Mouse (Mus musculus): ENCODE data around the gene Pomgnt1. TPM values are rescaled to one million over a fixed set of nuclear protein-coding genes. Genes with fewer than 3 reads are reported as not detected.
A peak's percentile ranks its signal among the peaks of the same experiment; 100 is the strongest.

Gene Pomgnt1
- polyA plus RNA-seq (2015; fragmentation: Nextera tagmentation; extraction: Ambion mirVana): 58.9 and 59.9 TPM in 2 replicates

DNA sequence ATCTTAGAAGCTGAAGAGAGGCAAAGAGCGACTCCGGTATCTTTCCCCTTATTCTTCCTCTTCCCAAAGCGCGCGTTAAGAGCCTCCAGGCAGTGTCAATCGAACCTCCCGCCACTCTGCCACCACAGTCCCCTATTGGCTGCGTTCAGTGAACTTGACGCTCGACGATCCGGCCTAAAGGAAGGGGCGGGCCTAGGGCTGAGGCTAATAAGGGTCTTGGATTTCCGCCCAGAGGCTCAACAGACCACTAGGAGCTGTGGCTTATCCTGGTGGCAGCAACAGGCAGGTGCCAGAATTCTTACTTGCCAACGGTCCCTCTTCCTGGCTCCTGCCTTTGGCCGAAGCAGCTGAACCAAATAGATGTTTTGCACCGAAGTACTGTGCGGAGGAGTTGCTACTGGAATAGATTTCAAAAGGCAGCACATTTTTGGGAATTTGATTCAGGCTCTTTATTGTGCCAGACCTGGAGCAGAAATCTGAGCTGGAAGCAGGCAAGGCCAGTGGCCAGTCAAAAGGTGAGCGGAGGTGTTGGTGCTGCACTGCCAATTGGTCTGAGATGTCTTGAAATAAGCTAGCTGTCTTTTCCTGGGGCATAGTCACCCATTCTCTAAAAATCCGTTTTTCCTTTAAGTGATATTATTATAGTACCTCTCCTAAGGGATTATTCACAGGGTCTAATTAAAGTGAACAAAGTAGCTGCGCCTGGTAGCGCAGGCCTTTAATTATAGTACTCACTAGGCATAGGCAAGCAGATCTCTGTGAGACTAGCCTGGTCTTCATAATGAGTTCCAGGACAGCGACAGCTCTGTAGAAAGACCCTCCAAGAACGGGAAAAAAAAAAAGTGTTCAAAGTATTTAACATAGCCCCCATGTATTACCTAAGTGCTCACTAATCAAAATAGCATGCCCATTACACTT is at the start of gene Pomgnt1, which contains the start of gene Rad54l:
Gene Pomgnt1, plus strand, starts transcription at position 239 of the 918 bp plus-strand sequence.
Gene Rad54l, minus strand, starts transcription at position 89 of the 918 bp plus-strand sequence.
- Histone ChIP-seq H3K27me3 (no peaks in the 10 kb centered on the region), H3K36me3 (no peaks in the 10 kb centered on the region), H3K9me3 (no peaks in the 10 kb centered on the region), H3K4me2 (peak within 1 kb of the TSS; percentile 78), H3K27ac (replicated peaks) (peak within 1 kb of the TSS; percentile 54; the same call in 1 of the 2 replicates), H3K4me3 (peak within 1 kb of the TSS; percentile 62), H3K4me1 (replicated peaks) (peaks cover 21% of the 10 kb centered on the region), H3K9ac (peak within 1 kb of the TSS; percentile 72)
- ATAC-seq (ENCODE audit: low read depth): peak; percentile 98
- 6% methylated on average over 24 of the region's 24 CpGs for WGBS

DNA sequence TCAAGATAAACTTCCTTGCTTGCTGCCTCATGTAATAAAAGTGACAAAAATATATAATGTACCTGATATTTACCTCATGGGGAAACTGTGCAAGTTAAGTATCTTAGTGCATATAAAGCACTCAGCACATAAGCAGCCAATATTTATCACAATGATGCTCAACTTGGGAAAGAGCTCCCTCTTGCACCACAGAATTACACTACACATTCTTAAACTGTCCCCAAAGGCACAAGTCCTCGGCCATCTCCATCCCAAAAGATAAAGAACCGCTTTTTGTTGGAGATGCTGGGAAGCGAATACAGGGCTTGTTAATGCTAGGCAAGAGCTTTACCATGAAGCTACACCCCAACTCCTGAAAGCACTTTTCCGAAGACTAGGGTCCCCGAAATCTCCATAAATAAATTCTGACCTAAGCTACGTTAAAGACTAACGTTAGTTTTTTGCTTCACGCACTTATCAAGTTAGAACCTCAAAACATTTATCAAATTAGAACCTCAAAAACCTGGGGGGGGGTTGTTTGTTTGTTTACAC is 49.4 kb upstream of the Pomgnt1 start:
- WGBS: 2% methylated on average over 8 of the region's 8 CpGs
- H3K36me3 ChIP-seq: peaks cover 15% of the 10 kb centered on the region
- H3K9me3 ChIP-seq: no peaks in the 10 kb centered on the region
- H3K4me3 ChIP-seq: peak overlapping the region; percentile 94
- H3K27ac ChIP-seq (replicated peaks): no peak overlapping the region
- H3K4me1 ChIP-seq (replicated peaks): peaks cover 39% of the 10 kb centered on the region
- H3K4me2 ChIP-seq: peak overlapping the region; percentile 94
- no peaks in the 10 kb centered on the region for H3K27me3 ChIP-seq
- ATAC-seq (ENCODE audit: low read depth): no peak
- H3K9ac ChIP-seq: peak overlapping the region; percentile 99

DNA sequence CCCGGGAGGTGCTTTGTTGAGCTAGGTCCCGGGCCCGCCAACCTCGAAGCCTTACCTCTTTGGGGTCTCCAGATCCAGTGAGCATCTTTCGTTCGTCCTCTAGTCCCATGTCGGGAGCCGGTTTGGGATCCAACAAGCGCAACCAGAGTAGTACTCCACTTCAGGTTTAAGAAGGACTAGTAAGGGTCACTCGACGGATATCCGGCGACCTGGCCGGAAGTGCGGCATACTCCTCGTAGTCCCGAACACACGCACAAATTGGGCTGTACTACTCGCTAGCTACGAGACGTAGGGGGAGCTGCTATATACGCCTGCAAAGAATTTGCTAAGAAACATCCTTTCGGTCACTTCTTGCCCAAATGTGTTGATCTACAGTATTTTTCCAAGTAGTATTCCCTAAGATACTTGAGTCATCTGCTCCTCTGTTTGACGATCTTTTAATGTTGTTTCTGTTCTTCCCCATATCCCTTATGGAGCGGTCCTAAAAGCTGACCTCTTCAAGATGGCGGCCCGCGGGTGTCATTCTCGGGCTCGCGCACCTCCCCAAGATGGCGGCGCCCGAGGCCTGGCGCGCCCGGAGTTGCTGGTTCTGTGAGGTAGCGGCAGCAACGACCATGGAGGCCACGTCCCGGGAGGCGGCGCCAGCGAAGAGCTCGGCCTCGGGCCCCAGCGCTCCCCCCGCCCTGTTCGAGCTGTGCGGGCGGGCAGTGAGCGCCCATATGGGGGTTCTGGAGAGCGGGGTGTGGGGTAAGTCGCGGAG is 48.6 kb upstream of the Pomgnt1 start, which contains the start of the genes Uqcrh and Lrrc41:
Gene Uqcrh, minus strand, starts transcription at position 211 of the 760 bp plus-strand sequence.
Gene Lrrc41, plus strand, starts transcription at position 409 of the 760 bp plus-strand sequence.
- Histone ChIP-seq H3K36me3 (peaks cover 14% of the 10 kb centered on the region), H3K4me2 (peak within 1 kb of the TSS; percentile 94), H3K9ac (peak within 1 kb of the TSS; percentile 99), H3K9me3 (no peaks in the 10 kb centered on the region), H3K27me3 (no peaks in the 10 kb centered on the region), H3K27ac (replicated peaks) (peak within 1 kb of the TSS; percentile 94), H3K4me3 (peak within 1 kb of the TSS; percentile 94), H3K4me1 (replicated peaks) (peaks cover 39% of the 10 kb centered on the region)
- under 1% methylated on average over 55 of the region's 55 CpGs for WGBS
- peak; percentile 95 for ATAC-seq (ENCODE audit: low read depth)

DNA sequence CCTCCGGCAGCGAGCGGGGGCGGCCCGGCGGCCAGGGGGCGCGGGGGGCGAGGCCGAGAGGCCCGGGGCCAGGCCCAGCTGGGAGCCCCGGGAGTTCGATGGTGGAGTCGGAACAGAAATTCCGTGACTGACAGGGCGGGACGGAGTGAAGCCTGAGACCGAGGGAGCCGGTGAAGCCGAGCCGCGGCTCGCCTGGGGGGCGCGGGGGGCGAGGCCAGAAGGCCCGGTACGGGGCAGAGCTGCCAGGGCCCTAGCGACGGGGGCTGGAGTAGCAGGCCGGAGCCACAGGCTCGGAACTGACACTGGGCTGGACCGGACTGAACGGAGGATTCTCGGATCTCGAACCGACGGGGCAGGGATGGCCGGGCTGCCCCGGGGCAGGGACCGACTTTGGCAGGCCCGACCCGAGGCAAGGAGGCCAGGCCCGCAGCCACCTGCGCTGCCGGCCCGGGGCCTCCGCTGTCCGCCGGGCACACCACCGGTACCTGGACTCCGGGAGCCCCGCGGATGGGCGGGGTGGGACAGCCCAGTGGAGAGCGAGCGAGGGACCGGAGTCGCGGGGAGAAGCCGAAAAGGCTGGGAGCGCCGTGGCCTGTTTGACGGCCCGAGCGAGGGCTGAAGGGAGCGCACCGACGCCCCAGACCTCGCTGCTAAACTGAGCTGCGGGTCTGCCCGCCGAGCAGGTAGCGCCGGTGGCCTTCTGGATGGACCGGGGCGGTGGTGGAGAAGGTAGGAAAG is 47.8 kb upstream of the Pomgnt1 start:
- WGBS: under 1% methylated on average over 77 of the region's 77 CpGs
- peak; percentile 77 for ATAC-seq (ENCODE audit: low read depth)
- Histone ChIP-seq H3K9ac (peak overlapping the region; percentile 99), H3K36me3 (peaks cover 14% of the 10 kb centered on the region), H3K4me1 (replicated peaks) (peaks cover 39% of the 10 kb centered on the region), H3K27ac (replicated peaks) (peak overlapping the region; percentile 94), H3K9me3 (no peaks in the 10 kb centered on the region), H3K4me3 (peak overlapping the region; percentile 94), H3K4me2 (peak overlapping the region; percentile 94), H3K27me3 (no peaks in the 10 kb centered on the region)

- H3K4me2 ChIP-seq: peak overlapping the region; percentile 94
- H3K9ac ChIP-seq: peak overlapping the region; percentile 99
- peak; percentile 3 for ATAC-seq (ENCODE audit: low read depth)
- 3% methylated on average over 36 of the region's 37 CpGs for WGBS
- H3K27me3 ChIP-seq: no peaks in the 10 kb centered on the region
- peak overlapping the region; percentile 94 for H3K4me3 ChIP-seq
- H3K27ac ChIP-seq (replicated peaks): peak overlapping the region; percentile 94
- H3K36me3 ChIP-seq: peaks cover 22% of the 10 kb centered on the region
- no peaks in the 10 kb centered on the region for H3K9me3 ChIP-seq
- H3K4me1 ChIP-seq (replicated peaks): peaks cover 39% of the 10 kb centered on the region
Observed at GRCm38 (mm10) chr4:116076369-116077231, 47.0 kb upstream of the Pomgnt1 start.

GRCm38 (mm10) chr4:116077240-116078095 is 46.2 kb upstream of the Pomgnt1 start:
- H3K27ac ChIP-seq (replicated peaks): peak overlapping the region; percentile 94; the same call in 1 of the 2 replicates
- H3K36me3 ChIP-seq: peaks cover 30% of the 10 kb centered on the region
- peak overlapping the region; percentile 94 for H3K4me3 ChIP-seq
- no peaks in the 10 kb centered on the region for H3K9me3 ChIP-seq
- 71% methylated on average over 3 of the region's 3 CpGs for WGBS
- no peak for ATAC-seq (ENCODE audit: low read depth)
- peaks cover 35% of the 10 kb centered on the region for H3K4me1 ChIP-seq (replicated peaks)
- peak overlapping the region; percentile 99 for H3K9ac ChIP-seq
- peak overlapping the region; percentile 94 for H3K4me2 ChIP-seq
- H3K27me3 ChIP-seq: no peaks in the 10 kb centered on the region

- Histone ChIP-seq H3K9ac (no peak overlapping the region), H3K4me2 (no peak overlapping the region), H3K4me3 (no peak overlapping the region), H3K27me3 (no peaks in the 10 kb centered on the region), H3K36me3 (peaks cover 98% of the 10 kb centered on the region), H3K27ac (replicated peaks) (no peak overlapping the region), H3K9me3 (no peaks in the 10 kb centered on the region), H3K4me1 (replicated peaks) (no peaks in the 10 kb centered on the region)
- WGBS: 91% methylated on average over 23 of the region's 23 CpGs
- ATAC-seq (ENCODE audit: low read depth): no peak
Observed at GRCm38 (mm10) chr4:116088510-116089249, 35.0 kb upstream of the Pomgnt1 start.

- ATAC-seq (ENCODE audit: low read depth): no peak
- Histone ChIP-seq H3K4me2 (no peak overlapping the region), H3K4me3 (no peak overlapping the region), H3K27ac (replicated peaks) (no peak overlapping the region), H3K36me3 (peaks cover 94% of the 10 kb centered on the region), H3K9me3 (no peaks in the 10 kb centered on the region), H3K4me1 (replicated peaks) (no peaks in the 10 kb centered on the region), H3K9ac (no peak overlapping the region), H3K27me3 (no peaks in the 10 kb centered on the region)
- WGBS: 93% methylated on average over 10 of the region's 10 CpGs
Observed at GRCm38 (mm10) chr4:116096291-116096690, 27.3 kb upstream of the Pomgnt1 start.

DNA sequence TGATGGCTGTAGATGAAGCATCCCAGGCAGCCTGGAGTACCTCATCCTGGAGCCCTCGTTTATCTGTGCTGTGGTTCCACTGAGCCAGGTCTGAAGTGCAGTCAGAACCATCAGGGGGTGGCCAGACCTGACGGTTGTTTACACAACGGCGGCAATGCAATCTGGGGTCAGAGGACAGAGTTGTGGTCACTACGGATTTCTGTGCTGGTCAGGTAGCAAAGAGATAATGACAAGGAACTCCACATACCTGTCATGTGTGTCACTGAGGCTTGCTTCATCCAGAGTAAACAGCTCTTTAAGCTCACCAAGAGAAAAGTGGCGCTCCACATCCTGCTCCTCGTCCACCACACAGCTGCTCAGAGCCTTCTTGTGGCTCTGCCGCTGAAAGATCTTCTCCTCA is 26.4 kb upstream of the Pomgnt1 start:
- H3K4me3 ChIP-seq: no peak overlapping the region
- 88% methylated on average over 8 of the region's 8 CpGs for WGBS

More for the DNA sequence above, 26.4 kb upstream of the Pomgnt1 start:
- H3K4me1 ChIP-seq (replicated peaks): no peaks in the 10 kb centered on the region
- H3K27ac ChIP-seq (replicated peaks): no peak overlapping the region
- H3K4me2 ChIP-seq: no peak overlapping the region
- no peaks in the 10 kb centered on the region for H3K9me3 ChIP-seq
- no peak for ATAC-seq (ENCODE audit: low read depth)
- H3K9ac ChIP-seq: no peak overlapping the region
- no peaks in the 10 kb centered on the region for H3K27me3 ChIP-seq
- peaks cover 89% of the 10 kb centered on the region for H3K36me3 ChIP-seq

All from neural tube, embryonic 13.5 days (tissue).